Mouse (Mus musculus) embryonic stem cell, embryonic (primary cell): ENCODE data around the gene Tle4.

Experiments
- CTCF ChIA-PET, 4 experiments: fragments of 300-600 bp in 2 of 4; fragments of 350-600 bp in 2 of 4; sonication (Branson Sonifier 250); formaldehyde crosslinking; loops; one replicate each; lab custom pipeline; 2022; ENCODE audit warnings: inconsistent platforms in 2 of 4; lab: Charles Lee
- POLR2A ChIA-PET, 4 experiments: fragments of 300-600 bp in 2 of 4; fragments of 350-600 bp in 2 of 4; sonication (Branson Sonifier 250); formaldehyde crosslinking; loops; one replicate each; lab custom pipeline; 2022; ENCODE audit warnings: antibody characterized with exemption in 4 of 4, inconsistent platforms in 1 of 4; lab: Charles Lee

Tle4 gene

GRCm38 (mm10) chr19:14416845-14417244 lies 181.0 kb downstream of the Tle4 start:
- CTCF ChIA-PET, result no interaction called here

GRCm38 (mm10) chr19:14415996-14416395 lies 181.9 kb downstream of the Tle4 start:
- ChIA-PET CTCF (interaction anchor here in 1 of 4 experiments (0.5 kb wide), 1 partner anchor 457 kb away, joined by 3 read pairs; no protein-coding TSS in a partner anchor), POLR2A (interaction anchor here in 1 of 4 experiments (0.6 to 1.2 kb wide), 2 partner anchors 8 to 54 kb away, joined by 3 read pairs; no protein-coding TSS in a partner anchor)

More at GRCm38 (mm10) chr19:14416845-14417244, 181.0 kb downstream of the Tle4 start:
- POLR2A ChIA-PET, result no interaction called here

- ChIA-PET CTCF (interaction anchor here in 1 of 4 experiments (0.8 to 1.3 kb wide), 2 partner anchors 9 to 11 kb away, joined by 3 to 4 read pairs; no protein-coding TSS in a partner anchor), POLR2A (interaction anchor here in 3 of 4 experiments (0.6 to 1.2 kb wide), 7 partner anchors 9 to 472 kb away, joined by 3 to 4 read pairs (median 3); no protein-coding TSS in a partner anchor)
These were observed 182.9 kb downstream of the Tle4 start for GRCm38 (mm10) chr19:14414957-14415356.

DNA sequence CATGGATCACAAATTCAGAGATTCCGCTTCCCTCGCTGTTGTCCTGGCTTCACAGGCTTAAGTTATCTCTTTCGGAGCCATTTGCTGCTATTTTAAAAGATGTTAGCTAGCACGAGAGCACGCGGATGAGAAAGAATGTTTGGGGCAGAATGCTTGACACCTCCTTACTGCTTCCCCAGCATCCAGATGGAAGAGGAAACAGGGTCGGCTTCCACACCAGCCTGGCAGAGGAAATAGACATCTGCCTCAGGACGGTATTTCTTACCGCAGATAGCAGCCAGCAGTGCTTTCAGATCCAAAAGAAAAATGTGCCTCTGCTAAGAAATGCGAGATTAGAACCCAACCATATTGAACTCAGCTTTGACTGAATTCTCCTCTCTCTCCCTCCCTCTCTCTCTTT lies 191.2 kb downstream of the Tle4 start:
- CTCF ChIA-PET, result no interaction called here
- POLR2A ChIA-PET, result no interaction called here
